Mouse (Mus musculus) left cerebral cortex, postnatal 36 days (tissue): ENCODE measurements around the gene Dnajb4. TPM values are rescaled to one million over a fixed set of nuclear protein-coding genes. Genes with fewer than 3 reads are reported as not detected.
"Not testable (repeated sequence)": the region's sequence is repeated elsewhere in the genome, so short reads cannot be mapped to it uniquely, and the experiment has no call there.

Experiments used
- DNase-seq, 2 experiments: peaks; one replicate each; pipeline ENCODE4 v3.0.0; 2021 to 2022; ENCODE audit warnings: low spot score in 2 of 2, mixed read lengths in 1 of 2
- intact Hi-C: fragments of 180-260 bp; cut with DNase I; formaldehyde crosslinking; loops from one replicate; pipeline ENCODE4 v1.15.1; 2025
- total RNA-seq, 2 experiments: library from RNA; stranded (reverse); gene quantifications; 2 replicates each; pipeline ENCODE4 v1.2.3; 2021

Dnajb4 gene
- total RNA-seq, 2 experiments from 2014 or later: 62.8 to 72.6 TPM

DNA sequence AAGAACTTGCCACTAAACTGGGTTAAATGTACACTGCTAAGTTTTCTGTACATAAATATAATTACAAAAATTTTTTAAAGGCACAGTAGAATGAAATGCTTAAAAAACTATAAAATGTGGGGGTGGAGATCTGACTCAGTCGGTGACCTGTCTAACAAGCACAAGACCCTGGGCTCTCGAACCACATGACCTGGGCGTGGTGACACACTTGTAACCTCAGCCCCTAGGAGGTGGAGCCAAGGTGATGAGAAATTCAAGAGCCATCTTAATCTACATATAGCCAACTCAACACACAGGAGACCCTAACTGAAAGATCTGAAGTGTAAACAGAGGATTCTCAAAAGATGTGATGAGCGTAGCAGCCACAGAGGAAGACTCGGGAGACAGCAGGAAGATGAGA, 56.0 kb downstream of the Dnajb4 start:
- no peak for DNase-seq
- intact Hi-C loops: no loop called here

GRCm38 (mm10) chr3:152153152-152153551, 57.0 kb downstream of the Dnajb4 start:
- no peak for DNase-seq
- intact Hi-C loops: no loop called here

- DNase-seq: no peak
- intact Hi-C loops: no loop called here
Measured at GRCm38 (mm10) chr3:152152483-152152804, 57.7 kb downstream of the Dnajb4 start.

GRCm38 (mm10) chr3:152151725-152152482, 58.2 kb downstream of the Dnajb4 start:
- intact Hi-C loops: no loop called here
- DNase-seq: no peak

- intact Hi-C loops: loop anchor here (5.0 kb wide), 1 partner anchor 38 kb away; no protein-coding TSS in a partner anchor
- DNase-seq: no peak
Measured at GRCm38 (mm10) chr3:152149863-152150262, 60.2 kb downstream of the Dnajb4 start.

- intact Hi-C loops: loop anchor here (5.0 kb wide), 1 partner anchor 37 kb away; no protein-coding TSS in a partner anchor
- no peak for DNase-seq
Measured at GRCm38 (mm10) chr3:152149449-152149848, 60.7 kb downstream of the Dnajb4 start.

- intact Hi-C loops: loop anchor here (5.0 kb wide), 1 partner anchor 35 kb away; no protein-coding TSS in a partner anchor
- DNase-seq: peak in 1 of 2 experiments; percentile 22
Measured at GRCm38 (mm10) chr3:152147085-152147831, 62.8 kb downstream of the Dnajb4 start.

DNA sequence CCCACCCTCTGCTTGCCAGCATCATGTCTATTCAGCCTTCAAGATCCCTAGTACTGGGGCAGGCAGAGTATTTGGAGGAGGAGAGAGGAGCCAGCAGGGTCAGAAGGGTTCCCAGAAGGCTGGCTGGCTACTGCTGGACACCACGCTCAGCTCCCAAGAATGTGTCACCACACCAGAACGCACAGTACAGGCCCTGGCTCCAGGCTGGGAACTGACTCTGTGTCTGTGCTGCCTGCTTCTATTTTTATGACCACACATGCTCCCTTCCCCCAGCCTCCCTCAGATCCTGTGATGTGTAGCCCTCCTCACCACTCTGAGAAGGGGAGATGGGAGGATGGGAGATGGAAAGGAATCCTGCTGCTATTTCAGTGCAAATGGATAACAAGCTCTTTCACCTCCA, 64.9 kb downstream of the Dnajb4 start:
- DNase-seq: peak in 1 of 2 experiments; percentile 25
- intact Hi-C loops: loop anchor here (5.0 kb wide), 1 partner anchor 33 kb away; no protein-coding TSS in a partner anchor

DNA sequence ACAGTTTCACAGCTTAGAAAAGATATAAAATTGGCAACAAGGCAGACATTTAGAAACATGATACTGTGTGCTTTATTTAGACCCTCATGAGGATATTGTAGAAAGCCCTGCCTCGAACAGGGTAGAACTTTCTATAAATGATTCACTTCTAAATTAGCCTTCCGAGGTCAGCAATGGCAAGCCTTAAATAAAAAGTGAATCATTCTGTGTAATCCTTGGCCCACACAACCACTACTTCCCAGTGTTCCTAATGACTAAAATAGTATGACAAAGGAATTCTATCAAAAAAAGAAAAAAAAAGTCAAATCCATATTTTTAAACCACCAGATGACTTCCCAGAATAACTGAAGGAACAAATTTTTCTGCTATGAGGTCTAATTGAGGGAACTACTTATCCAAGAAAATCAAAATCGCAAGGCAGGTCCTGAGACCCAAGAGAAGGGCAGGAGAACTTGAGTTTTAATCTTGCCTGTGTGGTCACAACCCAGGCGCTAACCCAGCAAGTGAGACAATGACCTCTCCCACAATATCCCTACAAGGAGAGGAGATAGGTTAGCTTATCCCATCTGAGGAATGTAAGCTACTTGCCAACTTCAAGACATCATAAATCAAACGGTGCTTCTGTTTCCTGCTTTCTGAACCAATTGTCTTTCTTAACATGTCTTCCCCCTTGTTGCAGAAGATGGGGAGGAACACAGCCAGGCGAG, 67.0 kb downstream of the Dnajb4 start:
- DNase-seq: no peak
- intact Hi-C loops: no loop called here

DNA sequence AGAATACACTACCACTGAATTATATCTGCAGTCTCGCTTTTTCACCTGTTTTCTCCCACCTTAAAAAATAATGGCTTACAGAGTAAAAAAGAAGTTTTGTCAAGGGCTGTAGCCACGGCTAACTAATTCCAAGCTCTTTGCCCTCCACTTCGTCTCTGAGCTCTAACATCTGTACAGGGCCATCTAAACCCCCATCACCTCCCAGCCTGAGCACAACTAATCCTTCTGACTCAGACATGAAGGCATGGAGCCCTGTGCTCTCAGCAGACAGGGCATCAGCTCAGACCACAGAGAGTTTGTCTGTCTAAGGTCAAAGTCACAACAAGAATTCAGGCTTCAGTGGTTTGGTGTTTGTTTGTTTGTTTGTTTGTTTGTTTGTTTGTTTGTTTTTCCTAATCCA, 68.0 kb downstream of the Dnajb4 start:
- no peak for DNase-seq
- intact Hi-C loops: no loop called here

DNA sequence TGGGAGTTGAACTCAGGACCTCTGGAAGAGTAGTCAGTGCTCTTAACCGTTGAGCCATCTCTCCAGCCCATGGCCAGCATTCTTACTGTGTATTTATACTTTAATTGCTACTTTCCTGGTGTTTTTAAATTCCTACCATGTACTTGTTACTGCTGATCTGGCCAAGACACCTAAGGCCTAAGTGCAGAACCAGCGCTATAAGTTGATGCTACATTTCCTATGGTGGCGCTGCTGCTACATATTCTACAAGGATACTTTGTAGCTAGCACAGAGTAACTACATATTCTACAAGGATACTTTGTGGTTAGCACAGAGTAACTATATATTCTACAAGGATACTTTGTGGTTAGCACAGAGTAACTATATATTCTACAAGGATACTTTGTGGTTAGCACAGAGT, 70.8 kb downstream of the Dnajb4 start:
- DNase-seq, intact Hi-C loops: not testable (repeated sequence)

GRCm38 (mm10) chr3:152136106-152136505, 74.0 kb downstream of the Dnajb4 start:
- intact Hi-C loops, DNase-seq: not testable (repeated sequence)

- intact Hi-C loops: no loop called here
- no peak for DNase-seq
Measured at GRCm38 (mm10) chr3:152133621-152134020, 76.5 kb downstream of the Dnajb4 start.

GRCm38 (mm10) chr3:152130963-152131362, 79.1 kb downstream of the Dnajb4 start:
- DNase-seq: no peak
- intact Hi-C loops: no loop called here

GRCm38 (mm10) chr3:152129426-152129825, 80.7 kb downstream of the Dnajb4 start:
- DNase-seq, intact Hi-C loops: not testable (repeated sequence)

DNA sequence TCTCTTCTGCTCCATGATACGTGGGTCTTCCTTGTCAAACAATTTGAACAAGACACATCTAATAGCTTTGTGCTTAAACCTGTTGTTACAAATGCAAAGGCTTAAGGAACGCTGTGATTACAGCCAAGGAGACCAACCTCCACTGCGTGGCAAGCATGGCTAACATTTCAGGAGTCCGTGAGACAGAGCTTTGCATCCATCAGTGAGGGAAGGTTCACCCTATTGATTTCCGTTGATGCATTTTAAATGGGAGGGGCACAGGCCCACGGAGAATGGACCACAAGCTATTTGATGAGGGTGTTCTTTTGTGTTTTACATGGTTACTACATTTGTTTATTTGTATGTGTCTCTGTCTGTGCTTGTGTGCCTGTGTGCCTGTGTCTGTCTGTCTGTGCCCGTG, 81.5 kb downstream of the Dnajb4 start:
- DNase-seq: no peak
- intact Hi-C loops: no loop called here
